Mouse (Mus musculus): ENCODE measurements at regions not wholly inside any gene's neighbourhood (a gene's known extent, or its start where the extent isn't known, plus 50 kb on each side); places are given as distances from the start of the nearest gene placed in this dataset.

GRCm38 (mm10) chr4:58643371-58643770 is 89.7 kb upstream of the Lpar1 start:
- TF ChIP-seq CTCF (IDR thresholded peaks at IDR 0.05; ENCODE audit: low read depth) (no peak), EP300 (IDR thresholded peaks at IDR 0.05; ENCODE audit: low read depth) (no peak)
